Mouse (Mus musculus) c-Kit-negative CD71-positive TER-119-positive erythroid progenitor cells, embryonic 14.5 days (primary cell): ENCODE measurements at regions not wholly inside any gene's neighbourhood (a gene's known extent, or its start where the extent isn't known, plus 50 kb on each side); places are given as distances from the start of the nearest gene placed in this dataset.
"Not testable (repeated sequence)": the region's sequence is repeated elsewhere in the genome, so short reads cannot be mapped to it uniquely, and the experiment has no call there.

Experiments used
- DNase-seq: peaks from one replicate; pipeline ENCODE4 v3.0.0-alpha.2; 2013; ENCODE audit warnings: low read depth, low spot score

DNA sequence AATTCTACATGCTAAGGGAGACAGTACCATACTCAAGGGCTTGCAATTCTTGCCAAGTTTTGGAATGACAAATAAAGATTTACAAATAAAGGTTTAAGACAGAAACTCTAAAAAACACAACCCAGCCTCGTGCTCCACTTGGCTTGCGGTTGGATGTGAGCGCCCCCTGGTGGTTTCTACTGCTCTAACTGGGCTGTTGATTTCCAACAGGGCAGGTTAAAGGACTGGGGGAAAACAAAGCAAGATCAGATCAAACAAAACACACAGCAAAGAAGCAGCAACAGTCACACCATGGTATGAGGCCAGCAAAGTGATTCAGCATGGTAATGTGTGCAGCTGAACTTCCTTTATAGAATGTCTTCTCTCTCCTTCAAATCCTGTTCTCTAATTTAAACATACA lies 339.2 kb downstream of the Adam3 start:
- DNase-seq, result no peak

DNA sequence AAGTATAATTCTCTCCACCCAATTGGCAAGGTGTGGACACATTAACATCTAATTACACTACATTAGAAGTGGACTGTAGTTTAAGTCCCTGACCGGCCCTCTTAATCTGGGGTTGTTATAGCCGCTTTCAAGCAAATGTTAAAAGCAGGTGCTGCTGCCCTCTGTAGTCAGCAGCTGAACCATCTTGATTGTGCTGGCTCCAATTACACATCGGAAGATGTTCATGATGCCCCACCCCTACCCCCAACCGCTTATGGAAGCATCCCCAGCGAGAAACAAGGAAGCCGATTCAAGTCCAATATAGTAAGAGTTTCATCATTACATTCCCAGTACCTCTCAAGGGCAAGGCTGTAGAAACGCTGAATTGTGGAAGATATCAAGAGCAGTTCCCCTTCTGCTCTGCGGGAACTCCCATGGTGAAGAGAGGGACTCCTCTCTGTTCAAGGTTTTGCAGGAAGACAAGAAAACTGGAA lies 341.7 kb downstream of the Adam3 start:
- no peak for DNase-seq

DNA sequence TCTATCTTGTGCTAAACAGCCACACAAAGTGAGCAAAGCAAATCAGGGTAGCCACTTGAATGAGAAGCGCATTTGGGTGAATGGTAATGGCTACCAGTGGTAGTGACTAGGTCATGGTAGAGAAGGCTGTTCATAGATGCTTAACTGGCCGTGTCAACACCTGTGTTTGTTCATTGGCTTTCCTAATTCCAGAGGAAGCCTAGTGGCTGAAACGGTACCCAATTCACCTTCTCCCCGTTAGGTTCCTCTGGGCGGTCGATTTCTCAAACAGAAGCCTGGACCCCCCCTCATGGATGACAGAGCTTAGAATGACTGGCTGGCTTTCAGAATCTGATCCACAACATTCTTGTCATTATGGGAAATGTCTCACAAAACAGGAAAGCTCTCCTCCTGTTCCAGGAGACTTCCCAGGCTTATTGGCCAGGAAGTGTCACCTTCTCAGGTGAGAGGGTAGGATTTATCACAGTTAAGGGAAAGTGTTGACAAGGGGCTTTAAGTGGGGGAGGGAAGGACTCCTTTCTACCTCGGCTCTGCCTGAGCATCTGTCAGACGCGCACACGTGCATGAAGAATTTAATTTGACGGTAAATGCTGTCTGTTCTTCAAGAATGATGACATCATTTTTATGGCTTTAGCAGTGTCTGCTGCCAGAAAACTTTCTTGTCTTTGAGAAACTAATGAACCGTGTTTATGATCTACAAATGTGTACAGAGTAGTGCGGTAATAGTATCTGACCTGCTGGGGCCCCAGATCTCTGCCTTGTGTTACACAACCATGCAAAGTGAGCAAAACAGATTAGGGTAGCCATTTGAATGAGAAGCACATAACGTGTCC lies 342.3 kb downstream of the Adam3 start:
- no peak for DNase-seq

DNA sequence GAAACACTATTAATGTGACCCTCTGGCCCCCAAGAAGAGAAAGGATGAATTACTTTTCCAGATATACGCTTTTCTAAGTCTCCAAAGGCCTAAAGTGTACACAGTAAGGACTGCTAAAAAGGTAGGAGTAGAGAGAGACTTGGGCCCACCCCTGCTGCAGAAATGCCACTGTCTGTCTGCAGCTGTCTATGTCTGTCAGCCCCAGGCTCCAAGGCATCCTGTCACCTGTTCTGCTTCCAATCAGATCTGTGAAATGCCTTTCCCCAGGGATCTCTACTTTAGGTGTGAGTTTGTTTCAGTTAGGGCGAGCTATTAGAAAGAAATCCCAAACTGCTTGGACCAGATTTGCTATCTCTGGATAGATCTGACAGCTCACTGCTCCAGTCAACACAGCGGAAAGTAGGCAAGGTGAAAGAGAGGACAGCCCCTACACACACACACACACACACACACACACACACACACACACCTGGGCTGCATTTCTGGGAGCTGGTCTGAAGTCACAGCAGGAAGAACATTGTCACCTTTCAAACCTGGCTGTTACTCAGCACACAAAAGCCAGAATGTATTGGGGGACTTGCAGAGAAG lies 343.9 kb downstream of the Adam3 start:
- DNase-seq, result no peak

DNA sequence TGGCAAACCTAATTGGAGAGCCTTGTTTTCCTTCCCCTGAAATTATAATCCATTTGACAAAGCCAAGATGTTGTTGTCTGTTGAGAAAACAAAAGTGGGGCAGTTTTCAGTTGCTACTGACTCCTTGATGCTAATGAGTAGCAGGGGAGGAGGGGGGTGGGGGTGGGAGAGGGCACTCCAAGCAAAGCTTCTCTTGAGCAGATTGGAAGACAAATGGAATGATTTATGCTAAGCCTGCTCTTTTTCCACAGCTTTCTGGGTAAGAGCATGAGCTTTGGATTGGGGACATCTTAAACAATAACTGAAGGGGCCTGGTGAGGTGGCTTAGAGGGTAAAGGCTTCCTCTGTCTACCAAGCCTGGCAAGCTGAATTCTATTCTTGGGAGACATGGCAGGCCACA lies 347.6 kb downstream of the Adam3 start:
- DNase-seq, result no peak

DNA sequence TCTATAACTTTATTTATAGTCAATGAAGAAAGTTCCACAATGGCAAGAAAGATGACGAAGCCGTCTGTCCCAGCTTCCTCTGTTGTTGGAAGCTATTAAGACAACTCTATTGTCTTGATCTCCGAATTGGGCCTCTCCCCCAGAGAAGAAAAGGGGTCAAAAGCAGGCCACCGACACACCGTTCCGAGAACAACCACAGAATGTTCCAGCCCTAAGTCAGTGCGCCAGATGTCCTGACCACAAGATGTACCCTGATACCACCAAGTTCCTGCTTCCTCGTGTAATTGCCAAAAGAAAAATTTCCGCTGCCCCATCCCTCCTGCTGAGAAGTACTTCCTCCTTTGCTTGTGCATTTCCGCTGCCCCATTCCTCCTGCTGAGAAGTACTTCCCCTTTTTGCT lies 348.8 kb downstream of the Adam3 start:
- not testable (repeated sequence) for DNase-seq

DNA sequence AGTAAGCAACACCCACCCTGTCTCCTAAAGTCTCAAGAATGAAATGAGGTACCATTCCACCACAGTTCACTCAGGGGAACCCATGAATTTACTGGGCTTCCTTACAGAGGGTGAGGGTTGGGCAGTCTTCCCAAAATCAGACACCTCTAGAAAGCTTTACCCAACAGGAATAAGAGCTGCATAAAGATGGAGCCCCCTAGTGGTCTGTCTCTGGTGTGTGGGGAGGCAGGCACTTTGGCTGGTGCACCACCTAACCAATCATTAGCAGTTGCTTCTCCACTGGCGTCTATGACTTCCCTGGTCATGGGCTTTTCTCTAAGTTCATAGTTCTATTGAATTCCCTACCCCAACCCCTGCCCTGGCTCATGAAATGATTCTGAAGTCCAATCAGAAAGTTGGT lies 351.1 kb downstream of the Adam3 start:
- DNase-seq, result no peak

DNA sequence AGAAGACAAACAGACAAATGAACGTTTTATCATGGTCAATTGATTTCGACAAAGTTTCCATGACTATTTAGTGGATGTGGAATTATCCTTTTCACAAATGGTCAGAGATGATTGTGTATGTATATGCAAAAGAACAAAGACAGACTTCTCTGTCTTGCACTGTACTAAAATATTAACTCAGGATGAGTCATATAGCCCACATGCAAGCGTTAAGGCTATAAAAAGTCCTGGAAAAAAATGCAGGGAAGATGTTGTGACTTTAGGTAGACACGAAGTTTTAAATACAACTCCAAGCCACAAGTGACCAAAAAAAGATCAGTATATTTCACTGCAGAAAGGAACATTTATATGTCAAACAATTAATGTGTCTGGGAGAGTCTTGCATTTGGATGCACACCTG lies 353.6 kb downstream of the Adam3 start:
- no peak for DNase-seq

DNA sequence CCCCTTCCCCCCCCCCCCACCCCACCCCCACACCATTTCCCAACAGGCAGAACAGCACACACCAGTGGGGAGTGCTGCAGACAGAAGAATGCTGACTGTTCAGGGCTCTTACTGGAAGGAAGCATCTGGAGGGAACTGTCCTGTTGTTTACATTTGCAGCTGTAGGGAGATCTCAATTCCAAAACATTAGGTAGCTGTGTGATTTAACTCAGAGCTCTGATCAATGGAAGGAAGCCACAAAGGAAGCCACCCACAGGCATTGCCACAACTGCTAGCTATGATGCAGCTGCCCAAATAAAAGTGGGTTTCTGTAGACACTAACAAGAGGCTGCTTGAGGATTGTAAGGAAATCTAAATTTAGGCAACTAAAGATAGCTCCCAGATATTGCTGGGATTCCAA lies 359.7 kb downstream of the Adam3 start:
- no peak for DNase-seq

DNA sequence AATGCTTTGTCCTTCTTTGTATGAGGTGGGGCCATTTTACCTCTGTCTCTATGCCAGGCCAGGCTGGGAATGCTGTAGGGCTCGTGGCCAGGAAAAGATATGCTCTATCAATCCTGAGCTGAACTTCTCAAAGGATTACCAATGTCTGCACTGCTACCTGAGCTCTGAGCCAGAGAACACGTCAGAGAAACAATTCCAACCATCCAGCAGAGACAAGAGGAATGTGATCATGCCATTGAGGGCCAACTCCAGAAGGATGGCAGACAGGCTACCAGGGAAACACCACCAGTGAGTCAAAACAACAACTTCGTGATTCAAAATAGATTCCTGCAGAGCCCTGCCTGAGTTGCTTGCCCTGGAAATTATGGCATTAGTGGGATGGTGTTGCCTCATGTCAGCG lies 361.0 kb downstream of the Adam3 start:
- no peak for DNase-seq

DNA sequence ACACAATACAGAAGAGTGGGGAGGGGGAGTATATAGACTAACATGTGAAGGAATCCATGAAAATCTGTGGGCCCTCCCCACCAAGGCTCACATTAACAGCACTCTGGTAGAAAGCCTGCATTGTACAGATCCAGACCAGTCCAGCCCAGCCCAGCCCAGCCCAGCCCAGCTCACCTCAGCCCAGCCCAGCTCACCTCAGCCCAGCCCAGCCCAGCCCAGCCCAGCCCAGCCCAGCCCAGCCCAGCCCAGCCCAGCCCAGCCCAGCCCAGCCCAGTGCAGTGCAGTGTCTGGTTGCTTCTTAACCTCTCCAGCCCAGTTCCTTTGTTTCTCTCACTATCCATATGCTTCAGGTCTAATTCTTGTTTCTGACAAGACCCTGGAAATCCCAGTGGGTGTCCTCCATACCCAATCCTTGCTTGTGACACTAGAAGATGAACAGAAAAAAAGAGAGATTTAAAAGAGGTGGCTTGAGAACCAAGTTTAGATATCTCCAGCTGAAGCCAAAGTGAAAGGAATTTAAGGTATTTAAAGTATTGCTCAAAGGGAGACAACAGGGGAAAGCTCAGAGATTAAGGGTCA lies 366.5 kb downstream of the Adam3 start:
- no peak for DNase-seq

DNA sequence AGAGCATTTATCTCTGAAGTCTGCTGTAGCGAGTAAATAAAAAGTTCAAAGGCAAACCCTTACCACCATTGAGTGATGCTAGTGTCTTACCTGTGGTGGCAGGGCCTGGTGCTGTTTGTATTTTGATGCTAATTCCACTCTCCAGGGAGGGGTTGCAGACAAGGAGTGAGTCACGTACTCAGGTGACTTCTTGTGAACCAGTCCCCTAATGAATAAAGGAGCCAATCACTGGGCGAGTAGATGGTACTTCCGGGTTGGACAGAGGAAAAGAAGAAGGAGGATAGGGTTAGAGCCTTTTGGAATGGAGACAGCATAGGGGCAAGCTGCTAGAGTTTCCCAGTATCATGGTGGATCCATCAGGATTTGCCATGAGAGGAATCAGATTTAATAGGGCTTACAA lies 370.5 kb downstream of the Adam3 start:
- no peak for DNase-seq

DNA sequence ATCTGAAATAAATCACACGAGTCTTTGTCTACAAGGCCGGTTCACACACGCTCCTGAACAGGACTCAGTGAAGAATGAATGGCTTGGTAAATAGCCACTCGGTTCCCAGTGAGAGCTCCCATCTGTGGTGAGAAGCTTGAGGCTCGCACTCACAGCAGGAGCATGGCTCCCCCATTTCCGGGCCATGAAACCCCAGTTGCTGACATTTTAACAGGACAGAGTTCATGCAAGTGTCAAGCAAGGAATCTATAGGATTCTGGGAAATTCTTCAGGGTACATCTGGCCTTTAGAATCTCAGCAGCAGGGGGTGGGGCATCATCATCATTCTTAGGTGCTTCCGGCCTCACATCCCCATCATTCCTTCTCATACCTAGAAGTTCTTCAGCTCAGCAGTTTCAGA lies 371.8 kb downstream of the Adam3 start:
- DNase-seq, result no peak

DNA sequence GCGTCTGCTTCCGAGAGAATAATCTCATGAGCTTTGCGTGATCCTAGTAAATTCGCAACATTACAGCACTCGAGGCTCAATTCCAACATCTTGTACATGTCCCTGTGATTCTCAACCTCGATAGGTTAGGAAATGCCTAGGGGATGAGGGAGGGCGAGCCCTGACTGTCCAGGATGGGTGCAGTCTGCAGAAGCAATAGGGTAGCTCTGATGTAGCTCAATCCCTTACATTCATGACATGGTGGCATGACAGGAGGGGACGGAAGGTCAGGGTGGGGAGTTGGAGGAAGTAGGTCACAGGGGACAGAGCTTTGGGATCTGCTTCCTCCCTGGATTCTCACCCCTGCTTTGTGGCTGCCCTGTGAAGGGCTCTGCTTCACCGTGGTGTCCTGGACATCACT lies 373.3 kb downstream of the Adam3 start:
- no peak for DNase-seq

DNA sequence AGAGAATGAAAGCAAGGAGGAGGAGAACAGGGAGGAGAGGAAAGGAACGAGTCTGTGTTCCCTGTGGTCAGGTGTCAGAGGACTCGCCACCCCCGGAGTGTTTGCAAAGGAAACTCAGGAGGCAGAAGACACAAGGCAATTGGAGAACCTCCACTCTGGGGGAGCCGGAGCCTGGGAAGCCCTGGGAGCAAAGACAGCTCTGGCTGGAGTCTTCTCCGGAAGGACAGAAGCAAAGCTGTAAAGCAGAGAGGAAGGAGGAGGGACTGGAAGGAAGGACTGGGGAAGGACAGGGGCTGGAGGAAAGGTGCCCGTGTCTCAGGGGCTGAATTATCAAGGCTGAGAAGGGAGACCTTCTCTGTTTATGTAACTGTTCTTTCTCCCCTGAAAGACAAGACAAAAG lies 373.9 kb downstream of the Adam3 start:
- DNase-seq, result no peak

DNA sequence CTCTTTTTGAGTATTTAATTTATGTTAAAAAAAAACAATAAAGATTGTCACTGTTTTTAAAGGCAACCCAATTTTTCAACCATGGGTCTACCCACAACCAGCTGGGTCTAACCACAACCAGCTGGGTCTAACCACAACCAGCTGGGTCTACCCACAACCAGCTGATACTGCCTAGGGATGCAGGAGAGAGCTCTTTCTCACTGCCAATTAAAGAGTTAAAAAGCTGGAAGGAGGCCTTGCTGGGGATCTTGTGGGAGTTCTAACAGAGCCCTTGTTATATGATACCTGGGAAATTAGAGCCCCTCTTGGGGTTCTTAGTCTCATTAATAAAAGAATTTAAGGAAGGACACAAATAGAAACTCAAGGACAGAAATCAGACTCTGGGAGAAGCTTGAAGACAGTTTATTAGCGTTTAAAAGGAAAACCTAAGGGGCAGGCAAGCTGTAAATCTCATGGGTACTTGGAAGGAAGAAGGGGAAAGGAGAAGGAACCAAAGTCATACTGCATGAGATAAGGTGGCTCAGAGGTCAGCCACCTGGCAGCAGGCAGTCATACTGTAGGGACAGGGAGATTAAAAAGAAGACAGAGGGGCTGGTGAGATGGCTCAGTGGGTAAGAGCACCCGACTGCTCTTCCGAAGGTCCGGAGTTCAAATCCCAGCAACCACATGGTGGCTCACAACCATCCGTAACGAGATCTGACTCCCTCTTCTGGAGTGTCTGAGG lies 379.1 kb downstream of the Adam3 start:
- no peak for DNase-seq

DNA sequence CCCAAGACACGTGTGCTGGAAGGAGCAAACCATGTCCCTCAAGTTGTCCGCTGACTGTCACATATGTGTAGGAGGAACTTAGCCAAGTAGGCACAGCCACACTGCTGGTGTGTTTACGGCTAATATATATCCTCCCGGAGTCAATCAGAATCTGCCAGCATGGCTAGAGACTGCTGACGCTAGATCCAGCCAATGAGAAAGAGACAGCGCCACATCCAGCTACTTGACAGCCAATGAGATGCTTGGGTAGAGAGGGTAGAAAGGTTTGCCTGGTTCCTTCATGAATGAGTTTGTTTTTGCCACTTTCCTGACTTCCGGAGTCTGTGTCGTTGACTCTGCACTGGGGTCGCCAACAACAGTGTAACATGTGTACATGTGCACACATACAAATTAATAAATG lies 387.0 kb downstream of the Adam3 start:
- no peak for DNase-seq

DNA sequence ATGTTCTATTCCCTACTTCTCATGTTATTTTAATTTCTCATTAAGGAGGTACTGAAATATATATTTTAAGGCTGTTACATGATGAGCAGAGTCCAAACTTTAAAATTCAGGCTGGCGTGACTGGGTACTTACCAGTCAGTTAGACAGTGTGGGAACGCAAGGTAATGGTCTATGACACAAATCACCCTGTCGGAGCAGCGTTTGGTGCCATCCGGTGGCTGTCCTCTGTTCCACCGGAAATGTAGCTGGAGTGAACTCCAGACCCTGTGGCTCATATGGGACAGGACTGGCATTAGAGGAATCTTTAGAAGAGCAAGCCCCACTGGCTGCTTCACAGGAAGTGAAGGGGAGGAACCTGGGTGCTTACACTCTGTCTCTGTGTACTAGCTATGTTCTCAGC lies 388.0 kb downstream of the Adam3 start:
- no peak for DNase-seq

DNA sequence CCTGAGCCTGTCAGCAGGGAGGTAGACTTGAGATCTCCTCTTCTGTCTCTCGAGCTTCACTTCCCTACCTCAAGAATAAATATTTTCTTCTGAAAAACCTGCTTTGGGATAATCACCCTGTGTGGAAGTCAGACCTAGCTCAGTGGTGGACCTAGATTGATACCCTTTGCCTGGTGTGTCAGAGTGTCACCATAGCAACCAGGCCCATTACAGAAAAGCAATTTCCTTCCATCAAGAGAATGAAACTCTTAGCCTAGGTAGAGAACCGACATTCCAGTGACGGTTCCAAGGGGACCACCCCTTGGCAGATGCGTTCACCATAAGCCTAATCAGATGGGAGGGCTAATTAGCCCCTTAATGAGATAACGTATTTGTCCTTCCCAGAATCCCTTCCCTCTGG lies 389.9 kb downstream of the Adam3 start:
- DNase-seq, result no peak

DNA sequence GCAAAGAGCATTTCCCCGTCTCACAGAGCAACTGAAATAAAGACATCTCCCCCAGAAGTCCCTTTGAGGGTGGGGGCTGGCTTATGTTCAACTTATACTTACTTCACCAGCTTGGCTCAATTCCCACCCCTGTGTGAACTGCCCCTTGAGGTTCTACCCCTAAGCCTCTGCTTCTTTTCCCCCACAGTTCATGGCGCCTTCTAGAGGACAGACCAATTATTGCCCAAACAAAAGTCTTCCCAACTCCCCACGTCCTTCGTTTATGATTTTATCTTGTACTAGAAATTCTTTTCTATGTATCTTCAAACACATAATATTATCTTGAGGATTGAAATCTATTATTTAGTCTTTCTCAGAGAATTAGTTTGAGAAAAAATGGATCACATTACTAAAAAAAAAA lies 391.9 kb downstream of the Adam3 start:
- no peak for DNase-seq

DNA sequence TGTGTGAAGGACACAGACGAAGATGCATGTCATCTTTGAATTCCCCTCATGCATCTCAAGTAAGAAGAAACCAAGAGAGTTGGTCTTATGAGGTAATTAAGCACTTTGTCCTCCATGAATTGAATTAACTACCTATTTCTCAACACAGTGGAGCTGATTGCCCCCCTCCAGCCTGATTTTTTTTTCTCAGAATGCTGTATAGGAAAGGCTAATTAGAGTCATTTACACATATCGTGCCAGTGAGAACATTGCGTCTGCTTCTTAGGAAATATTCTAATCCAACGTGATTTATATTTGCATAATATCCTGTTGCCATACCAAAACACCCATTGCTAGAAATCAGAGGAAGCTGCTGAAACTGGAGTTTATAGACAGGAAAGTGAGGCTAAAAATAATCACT lies 414.8 kb downstream of the Adam3 start:
- DNase-seq, result no peak

DNA sequence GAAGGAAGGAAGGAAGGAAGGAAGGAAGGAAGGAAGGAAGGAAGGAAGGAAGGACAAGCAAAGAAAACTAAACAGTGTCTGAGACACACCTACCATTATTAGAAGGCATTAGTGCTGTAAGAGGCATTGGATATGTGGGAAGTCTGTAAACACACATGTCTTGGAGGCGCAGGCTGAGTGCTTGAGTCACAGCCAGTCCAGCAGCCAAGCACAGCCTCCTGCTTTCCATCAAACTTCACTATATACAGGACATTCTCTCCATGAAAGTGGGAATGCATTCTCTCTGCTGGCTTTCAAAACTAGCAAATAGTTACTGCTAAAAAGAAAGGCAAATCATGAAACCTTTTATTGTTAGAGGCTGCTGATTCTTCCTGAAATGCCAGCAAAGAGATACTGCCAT lies 431.1 kb downstream of the Adam3 start:
- DNase-seq, result no peak

DNA sequence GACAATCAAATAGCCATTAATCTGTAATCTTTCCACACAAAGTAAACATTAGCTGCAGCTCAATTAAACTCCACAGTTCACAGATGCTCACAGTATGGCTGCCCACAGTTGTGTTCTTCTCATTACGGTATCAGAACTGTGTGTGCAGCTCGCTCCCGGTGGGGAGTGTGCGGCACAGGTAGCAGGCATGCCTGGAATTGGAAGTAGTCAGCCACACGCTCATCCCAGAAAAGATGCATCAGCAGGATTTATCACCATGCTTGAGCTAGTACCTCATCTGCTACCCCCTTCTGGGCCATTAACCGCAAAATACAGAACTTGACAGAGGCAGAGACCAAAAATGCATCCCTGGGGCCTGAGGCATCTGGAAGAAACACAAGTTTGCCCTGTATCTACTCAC lies 437.8 kb downstream of the Adam3 start:
- no peak for DNase-seq
